8 mouse cellular contexts compared by ENCODE assay signal in genomic region chr8:126839039-126839711, GRCm38 (mm10).
DNase-seq lines count a peak whose midpoint lies in the region; ATAC-seq and TF ChIP-seq lines count a peak whose summit lies in the region.

No protein-coding gene starts in this region.

- ATAC-seq in embryonic facial prominence, embryonic 12.5 days (ENCODE audit: insufficient number of reproducible peaks, insufficient read depth, low FRiP score, low TSS enrichment): peak; percentile 70
- peak; percentile 65 for ATAC-seq in midbrain, embryonic 15.5 days (replicated peaks)

- 1% methylated on average over 8 of the region's 8 CpGs for WGBS in embryonic facial prominence, embryonic 12.5 days
- 2% methylated on average over 8 of the region's 8 CpGs for WGBS in limb, embryonic 10.5 days
- 10% methylated on average over 8 of the region's 8 CpGs for WGBS in midbrain, embryonic 15.5 days

- no peak overlapping the region for H3K4me3 ChIP-seq in ES-Bruce4 (ENCODE audit: low read depth, low read length)
- H3K4me3 ChIP-seq in embryonic facial prominence, embryonic 12.5 days: no peak overlapping the region
- peak overlapping the region; percentile 38 for H3K4me3 ChIP-seq in limb, embryonic 10.5 days
- H3K4me3 ChIP-seq in midbrain, embryonic 15.5 days: no peak overlapping the region

- TF ChIP-seq EP300 in ES-Bruce4 (IDR thresholded peaks at IDR 0.05; ENCODE audit: insufficient read depth, low read depth, low read length): peak; percentile 92

- H3K27ac ChIP-seq in ES-Bruce4 (ENCODE audit: insufficient read depth, low read length): peak overlapping the region; percentile 12
- H3K27ac ChIP-seq in embryonic facial prominence, embryonic 12.5 days: peak overlapping the region; percentile 92
- peak overlapping the region; percentile 88 for H3K27ac ChIP-seq in limb, embryonic 10.5 days
- H3K27ac ChIP-seq in midbrain, embryonic 15.5 days: peak overlapping the region; percentile 86

- peak; percentile 93 for DNase-seq in A20 (ENCODE audit: low read depth, low spot score)
- DNase-seq in heart, postnatal 4 days: peak; percentile 43
- peak; percentile 84 for DNase-seq in limb, embryonic 10.5 days (ENCODE audit: low spot score)
- no peak for DNase-seq in ovary, adult 18-20 months (ENCODE audit: low spot score)
- DNase-seq in ovary, postnatal 10 days (ENCODE audit: low spot score): no peak

- H3K9me3 ChIP-seq in ES-Bruce4 (replicated peaks; ENCODE audit: control insufficient read depth, insufficient read depth, low read length, poor library complexity, severe bottlenecking): no peaks in the 10 kb centered on the region
- no peaks in the 10 kb centered on the region for H3K9me3 ChIP-seq in embryonic facial prominence, embryonic 12.5 days
- H3K9me3 ChIP-seq in limb, embryonic 10.5 days (replicated peaks): no peaks in the 10 kb centered on the region
- no peaks in the 10 kb centered on the region for H3K9me3 ChIP-seq in midbrain, embryonic 15.5 days

- H3K9ac ChIP-seq in ES-Bruce4 (ENCODE audit: low read depth, poor library complexity, severe bottlenecking): no peak overlapping the region
- H3K9ac ChIP-seq in embryonic facial prominence, embryonic 12.5 days: peak overlapping the region; percentile 13; the same call in 1 of the 2 replicates
- H3K9ac ChIP-seq in midbrain, embryonic 15.5 days: peak overlapping the region; percentile 32; the same call in 1 of the 2 replicates

- TF ChIP-seq CTCF in ES-Bruce4 (IDR thresholded peaks at IDR 0.05; ENCODE audit: low read depth, low read length): no peak

- peaks cover 2% of the 10 kb centered on the region for H3K4me1 ChIP-seq in ES-Bruce4 (ENCODE audit: control insufficient read depth, insufficient read depth, low read length)
- peaks cover 36% of the 10 kb centered on the region for H3K4me1 ChIP-seq in embryonic facial prominence, embryonic 12.5 days
- H3K4me1 ChIP-seq in limb, embryonic 10.5 days: peaks cover 48% of the 10 kb centered on the region
- H3K4me1 ChIP-seq in midbrain, embryonic 15.5 days: peaks cover 24% of the 10 kb centered on the region

- H3K27me3 ChIP-seq in ES-Bruce4 (ENCODE audit: control insufficient read depth, insufficient read depth, low read length, poor library complexity, severe bottlenecking): no peaks in the 10 kb centered on the region
- no peaks in the 10 kb centered on the region for H3K27me3 ChIP-seq in embryonic facial prominence, embryonic 12.5 days
- no peaks in the 10 kb centered on the region for H3K27me3 ChIP-seq in limb, embryonic 10.5 days (ENCODE audit: low read depth, poor library complexity, severe bottlenecking)
- no peaks in the 10 kb centered on the region for H3K27me3 ChIP-seq in midbrain, embryonic 15.5 days (replicated peaks)

- no peak for TF ChIP-seq POLR2A in ES-Bruce4 (IDR thresholded peaks at IDR 0.05; ENCODE audit: insufficient read depth, low read length)

- H3K4me2 ChIP-seq in embryonic facial prominence, embryonic 12.5 days (replicated peaks): peak overlapping the region; percentile 39
- peak overlapping the region; percentile 36 for H3K4me2 ChIP-seq in midbrain, embryonic 15.5 days

- no peaks in the 10 kb centered on the region for H3K36me3 ChIP-seq in ES-Bruce4 (ENCODE audit: control insufficient read depth, insufficient read depth, low read length, poor library complexity, severe bottlenecking)
- H3K36me3 ChIP-seq in embryonic facial prominence, embryonic 12.5 days: no peaks in the 10 kb centered on the region
- H3K36me3 ChIP-seq in limb, embryonic 10.5 days: no peaks in the 10 kb centered on the region
- H3K36me3 ChIP-seq in midbrain, embryonic 15.5 days (replicated peaks): no peaks in the 10 kb centered on the region

Comparison
In these comparisons a context has a peak if more than half of its experiments do, and no peak if none do; other contexts are left out.
1. DNase-seq: peak in A20 (single experiment), heart, postnatal 4 days (single experiment) and limb, embryonic 10.5 days (single experiment); none in ovary, adult 18-20 months (single experiment) and ovary, postnatal 10 days (single experiment).
2. H3K27ac ChIP-seq: peak in every context shown above with its lines; median percentile 92 in embryonic facial prominence, embryonic 12.5 days; 88 in limb, embryonic 10.5 days; 86 in midbrain, embryonic 15.5 days; 12 in ES-Bruce4.